Mouse (Mus musculus): ENCODE measurements at regions not wholly inside any gene's neighbourhood (a gene's known extent, or its start where the extent isn't known, plus 50 kb on each side); places are given as distances from the start of the nearest gene placed in this dataset.

DNA sequence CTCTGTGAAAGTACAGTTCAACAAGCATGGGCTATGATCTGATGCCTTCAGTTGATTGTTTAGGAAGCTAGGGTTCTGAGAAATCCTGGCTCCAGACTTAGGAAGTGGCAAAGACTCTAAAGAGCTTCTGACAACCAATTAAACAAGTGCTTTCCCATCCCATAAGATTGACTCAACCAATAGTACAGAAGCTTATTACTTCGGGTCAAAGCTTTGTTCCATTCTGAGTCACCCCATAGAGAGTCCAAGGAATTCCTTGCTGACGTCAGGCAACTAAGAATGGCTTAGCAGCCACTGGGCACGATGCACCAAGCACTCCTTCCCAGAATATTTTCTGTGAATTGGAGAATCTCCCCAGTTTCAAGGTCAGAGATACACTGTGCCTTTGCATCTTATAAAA, 59.0 kb upstream of the Ntm start:
- H3K4me3 ChIP-seq (ENCODE audit: low read depth, low read length): no peak overlapping the region
- H3K9ac ChIP-seq (ENCODE audit: low read depth, low read length): no peak overlapping the region
- no peaks in the 10 kb centered on the region for H3K4me1 ChIP-seq (ENCODE audit: control insufficient read depth, insufficient read depth, low read length)
- 59% methylated on average over 3 of the region's 3 CpGs for WGBS
- H3K9me3 ChIP-seq (replicated peaks; ENCODE audit: control insufficient read depth, low read length, poor library complexity, severe bottlenecking): no peaks in the 10 kb centered on the region
- H3K27ac ChIP-seq (ENCODE audit: low read length): no peak overlapping the region
- H3K4me2 ChIP-seq (ENCODE audit: low read length): no peak overlapping the region
- no peaks in the 10 kb centered on the region for H3K36me3 ChIP-seq (ENCODE audit: control insufficient read depth, insufficient read depth, low read length)
- no peaks in the 10 kb centered on the region for H3K27me3 ChIP-seq (ENCODE audit: control insufficient read depth, insufficient read depth, low read depth, low read length)
- ATAC-seq: no peak

GRCm38 (mm10) chr9:30025275-30025674, 62.3 kb upstream of the Ntm start:
- Histone ChIP-seq H3K9ac (ENCODE audit: low read depth, low read length) (no peak overlapping the region), H3K9me3 (replicated peaks; ENCODE audit: control insufficient read depth, low read length, poor library complexity, severe bottlenecking) (no peaks in the 10 kb centered on the region), H3K4me2 (ENCODE audit: low read length) (no peak overlapping the region), H3K27ac (ENCODE audit: low read length) (no peak overlapping the region), H3K4me1 (ENCODE audit: control insufficient read depth, insufficient read depth, low read length) (no peaks in the 10 kb centered on the region), H3K27me3 (ENCODE audit: control insufficient read depth, insufficient read depth, low read depth, low read length) (no peaks in the 10 kb centered on the region), H3K4me3 (ENCODE audit: low read depth, low read length) (no peak overlapping the region), H3K36me3 (ENCODE audit: control insufficient read depth, insufficient read depth, low read length) (no peaks in the 10 kb centered on the region)
- ATAC-seq: no peak
- WGBS: 43% methylated on average over 7 of the region's 7 CpGs

GRCm38 (mm10) chr9:30026939-30027338, 64.0 kb upstream of the Ntm start:
- WGBS: 71% methylated on average over 5 of the region's 5 CpGs

DNA sequence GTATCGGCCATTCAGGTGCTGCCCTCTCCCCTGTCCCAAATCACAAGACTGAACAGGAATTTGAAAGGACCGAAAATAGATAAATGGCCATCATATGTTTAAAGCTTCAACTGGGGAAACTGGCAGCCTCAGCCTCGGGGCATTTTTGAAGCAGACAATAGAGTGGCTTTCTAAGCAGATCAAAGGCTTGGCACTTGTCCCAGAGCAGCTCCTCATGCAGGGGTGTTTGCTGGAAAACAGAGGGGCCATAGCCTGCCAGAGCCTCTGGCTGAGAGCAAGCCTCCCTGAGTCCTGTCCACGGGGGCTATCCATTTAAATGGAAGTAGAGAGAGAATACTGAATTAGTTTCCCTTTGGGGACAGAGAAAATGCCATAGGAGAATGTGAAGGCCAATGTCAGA, 77.5 kb upstream of the Ntm start:
- Histone ChIP-seq H3K4me2 (ENCODE audit: low read length) (no peak overlapping the region), H3K27me3 (ENCODE audit: control insufficient read depth, insufficient read depth, low read depth, low read length) (no peaks in the 10 kb centered on the region), H3K4me1 (ENCODE audit: control insufficient read depth, insufficient read depth, low read length) (peaks cover 8% of the 10 kb centered on the region; the same call in 1 of the 2 replicates), H3K9me3 (replicated peaks; ENCODE audit: control insufficient read depth, low read length, poor library complexity, severe bottlenecking) (no peaks in the 10 kb centered on the region; the same call in 1 of the 2 replicates), H3K4me3 (ENCODE audit: low read depth, low read length) (no peak overlapping the region), H3K36me3 (ENCODE audit: control insufficient read depth, insufficient read depth, low read length) (no peaks in the 10 kb centered on the region), H3K9ac (ENCODE audit: low read depth, low read length) (no peak overlapping the region), H3K27ac (ENCODE audit: low read length) (no peak overlapping the region)
- 7% methylated on average over 4 of the region's 4 CpGs for WGBS
- ATAC-seq: peak; percentile 76; the same call in 1 of the 2 replicates

More at GRCm38 (mm10) chr9:30026939-30027338, 64.0 kb upstream of the Ntm start:
- Histone ChIP-seq H3K27me3 (ENCODE audit: control insufficient read depth, insufficient read depth, low read depth, low read length) (no peaks in the 10 kb centered on the region), H3K4me3 (ENCODE audit: low read depth, low read length) (no peak overlapping the region), H3K9me3 (replicated peaks; ENCODE audit: control insufficient read depth, low read length, poor library complexity, severe bottlenecking) (no peaks in the 10 kb centered on the region), H3K4me2 (ENCODE audit: low read length) (no peak overlapping the region), H3K9ac (ENCODE audit: low read depth, low read length) (no peak overlapping the region), H3K4me1 (ENCODE audit: control insufficient read depth, insufficient read depth, low read length) (no peaks in the 10 kb centered on the region), H3K36me3 (ENCODE audit: control insufficient read depth, insufficient read depth, low read length) (no peaks in the 10 kb centered on the region), H3K27ac (ENCODE audit: low read length) (no peak overlapping the region)
- ATAC-seq: no peak

GRCm38 (mm10) chr9:30064551-30064950, 101.6 kb upstream of the Ntm start:
- no peak for ATAC-seq
- WGBS: 86% methylated on average over 2 of the region's 2 CpGs
- H3K27me3 ChIP-seq (ENCODE audit: control insufficient read depth, insufficient read depth, low read depth, low read length): no peaks in the 10 kb centered on the region
- no peak overlapping the region for H3K9ac ChIP-seq (ENCODE audit: low read depth, low read length)
- no peak overlapping the region for H3K27ac ChIP-seq (ENCODE audit: low read length)
- H3K9me3 ChIP-seq (replicated peaks; ENCODE audit: control insufficient read depth, low read length, poor library complexity, severe bottlenecking): no peaks in the 10 kb centered on the region
- H3K36me3 ChIP-seq (ENCODE audit: control insufficient read depth, insufficient read depth, low read length): no peaks in the 10 kb centered on the region
- no peak overlapping the region for H3K4me2 ChIP-seq (ENCODE audit: low read length)
- no peak overlapping the region for H3K4me3 ChIP-seq (ENCODE audit: low read depth, low read length)
- H3K4me1 ChIP-seq (ENCODE audit: control insufficient read depth, insufficient read depth, low read length): peaks cover 6% of the 10 kb centered on the region; the same call in 1 of the 2 replicates

- ATAC-seq: no peak
Observed at GRCm38 (mm10) chr9:30067980-30068379, 105.0 kb upstream of the Ntm start.

GRCm38 (mm10) chr9:30075233-30075632, 112.3 kb upstream of the Ntm start:
- no peak overlapping the region for H3K27ac ChIP-seq (ENCODE audit: low read length)
- no peak for ATAC-seq
- no peaks in the 10 kb centered on the region for H3K4me1 ChIP-seq (ENCODE audit: control insufficient read depth, insufficient read depth, low read length)
- H3K27me3 ChIP-seq (ENCODE audit: control insufficient read depth, insufficient read depth, low read depth, low read length): no peaks in the 10 kb centered on the region
- H3K4me3 ChIP-seq (ENCODE audit: low read depth, low read length): no peak overlapping the region
- no peaks in the 10 kb centered on the region for H3K9me3 ChIP-seq (replicated peaks; ENCODE audit: control insufficient read depth, low read length, poor library complexity, severe bottlenecking)
- no peak overlapping the region for H3K4me2 ChIP-seq (ENCODE audit: low read length)
- WGBS: 84% methylated on average over 3 of the region's 3 CpGs
- no peak overlapping the region for H3K9ac ChIP-seq (ENCODE audit: low read depth, low read length)
- H3K36me3 ChIP-seq (ENCODE audit: control insufficient read depth, insufficient read depth, low read length): no peaks in the 10 kb centered on the region

More at GRCm38 (mm10) chr9:30067980-30068379, 105.0 kb upstream of the Ntm start:
- peaks cover 6% of the 10 kb centered on the region; the same call in 1 of the 2 replicates for H3K4me1 ChIP-seq (ENCODE audit: control insufficient read depth, insufficient read depth, low read length)
- H3K27ac ChIP-seq (ENCODE audit: low read length): no peak overlapping the region
- no peak overlapping the region for H3K9ac ChIP-seq (ENCODE audit: low read depth, low read length)
- WGBS: 25% methylated on average over 7 of the region's 7 CpGs
- H3K4me3 ChIP-seq (ENCODE audit: low read depth, low read length): no peak overlapping the region
- H3K36me3 ChIP-seq (ENCODE audit: control insufficient read depth, insufficient read depth, low read length): no peaks in the 10 kb centered on the region
- H3K9me3 ChIP-seq (replicated peaks; ENCODE audit: control insufficient read depth, low read length, poor library complexity, severe bottlenecking): no peaks in the 10 kb centered on the region
- H3K27me3 ChIP-seq (ENCODE audit: control insufficient read depth, insufficient read depth, low read depth, low read length): no peaks in the 10 kb centered on the region
- H3K4me2 ChIP-seq (ENCODE audit: low read length): no peak overlapping the region

- WGBS: 74% methylated on average over 6 of the region's 6 CpGs
- Histone ChIP-seq H3K4me1 (ENCODE audit: control insufficient read depth, insufficient read depth, low read length) (no peaks in the 10 kb centered on the region), H3K4me2 (ENCODE audit: low read length) (no peak overlapping the region), H3K27ac (ENCODE audit: low read length) (no peak overlapping the region), H3K9ac (ENCODE audit: low read depth, low read length) (no peak overlapping the region), H3K4me3 (ENCODE audit: low read depth, low read length) (no peak overlapping the region), H3K36me3 (ENCODE audit: control insufficient read depth, insufficient read depth, low read length) (no peaks in the 10 kb centered on the region), H3K9me3 (replicated peaks; ENCODE audit: control insufficient read depth, low read length, poor library complexity, severe bottlenecking) (no peaks in the 10 kb centered on the region), H3K27me3 (ENCODE audit: control insufficient read depth, insufficient read depth, low read depth, low read length) (no peaks in the 10 kb centered on the region)
- no peak for ATAC-seq
Observed at GRCm38 (mm10) chr9:30076006-30076405, 113.1 kb upstream of the Ntm start.

- 19% methylated on average over 3 of the region's 3 CpGs for WGBS
Observed at GRCm38 (mm10) chr9:30076482-30076881, 113.5 kb upstream of the Ntm start.

More at GRCm38 (mm10) chr9:30076482-30076881, 113.5 kb upstream of the Ntm start:
- ATAC-seq: no peak
- H3K9ac ChIP-seq (ENCODE audit: low read depth, low read length): no peak overlapping the region
- no peaks in the 10 kb centered on the region for H3K9me3 ChIP-seq (replicated peaks; ENCODE audit: control insufficient read depth, low read length, poor library complexity, severe bottlenecking)
- H3K27ac ChIP-seq (ENCODE audit: low read length): no peak overlapping the region
- H3K27me3 ChIP-seq (ENCODE audit: control insufficient read depth, insufficient read depth, low read depth, low read length): no peaks in the 10 kb centered on the region
- no peak overlapping the region for H3K4me3 ChIP-seq (ENCODE audit: low read depth, low read length)
- H3K4me2 ChIP-seq (ENCODE audit: low read length): no peak overlapping the region
- no peaks in the 10 kb centered on the region for H3K4me1 ChIP-seq (ENCODE audit: control insufficient read depth, insufficient read depth, low read length)
- H3K36me3 ChIP-seq (ENCODE audit: control insufficient read depth, insufficient read depth, low read length): no peaks in the 10 kb centered on the region

Measured in midbrain, embryonic 16.5 days (tissue).